Mouse (Mus musculus): ENCODE measurements at regions not wholly inside any gene's neighbourhood (a gene's known extent, or its start where the extent isn't known, plus 50 kb on each side); places are given as distances from the start of the nearest gene placed in this dataset.

- 66% methylated on average over 8 of the region's 8 CpGs for WGBS
- ATAC-seq, result peak; percentile 1; the same call in 1 of the 2 replicates
- H3K4me1 ChIP-seq (ENCODE audit: control insufficient read depth, insufficient read depth, low read length), result peaks cover 15% of the 10 kb centered on the region
- H3K4me2 ChIP-seq (ENCODE audit: low read depth, low read length), result no peak overlapping the region
- H3K27ac ChIP-seq (ENCODE audit: low read length), result no peak overlapping the region
- H3K9ac ChIP-seq (ENCODE audit: low read depth, low read length), result no peak overlapping the region
- no peaks in the 10 kb centered on the region for H3K9me3 ChIP-seq (ENCODE audit: control insufficient read depth, low read length)
- no peaks in the 10 kb centered on the region for H3K27me3 ChIP-seq (replicated peaks; ENCODE audit: control insufficient read depth, insufficient read depth, low read length)
- H3K4me3 ChIP-seq (ENCODE audit: low read length), result no peak overlapping the region
- H3K36me3 ChIP-seq (ENCODE audit: control insufficient read depth, insufficient read depth, low read length), result no peaks in the 10 kb centered on the region
These were observed 71.2 kb downstream of the Itgb2l start for GRCm38 (mm10) chr16:96372021-96372751.

GRCm38 (mm10) chr16:96371117-96371516 lies 72.3 kb downstream of the Itgb2l start:
- ATAC-seq, result peak; percentile 63
- Histone ChIP-seq H3K9me3 (ENCODE audit: control insufficient read depth, low read length) (no peaks in the 10 kb centered on the region), H3K4me3 (ENCODE audit: low read length) (no peak overlapping the region), H3K4me2 (ENCODE audit: low read depth, low read length) (no peak overlapping the region), H3K27me3 (replicated peaks; ENCODE audit: control insufficient read depth, insufficient read depth, low read length) (no peaks in the 10 kb centered on the region), H3K4me1 (ENCODE audit: control insufficient read depth, insufficient read depth, low read length) (peaks cover 15% of the 10 kb centered on the region), H3K36me3 (ENCODE audit: control insufficient read depth, insufficient read depth, low read length) (no peaks in the 10 kb centered on the region), H3K9ac (ENCODE audit: low read depth, low read length) (no peak overlapping the region), H3K27ac (ENCODE audit: low read length) (no peak overlapping the region)
- WGBS, result 72% methylated on average over 3 of the region's 3 CpGs

- peak; percentile 72 for ATAC-seq
- peak overlapping the region; percentile 26; the same call in 1 of the 2 replicates for H3K27ac ChIP-seq (ENCODE audit: low read length)
- no peaks in the 10 kb centered on the region for H3K36me3 ChIP-seq (ENCODE audit: control insufficient read depth, insufficient read depth, low read length)
- H3K27me3 ChIP-seq (replicated peaks; ENCODE audit: control insufficient read depth, insufficient read depth, low read length), result no peaks in the 10 kb centered on the region
- H3K4me3 ChIP-seq (ENCODE audit: low read length), result no peak overlapping the region
- peaks cover 15% of the 10 kb centered on the region for H3K4me1 ChIP-seq (ENCODE audit: control insufficient read depth, insufficient read depth, low read length)
- no peaks in the 10 kb centered on the region for H3K9me3 ChIP-seq (ENCODE audit: control insufficient read depth, low read length)
- no peak overlapping the region for H3K4me2 ChIP-seq (ENCODE audit: low read depth, low read length)
- H3K9ac ChIP-seq (ENCODE audit: low read depth, low read length), result no peak overlapping the region
- WGBS, result 55% methylated on average over 2 of the region's 2 CpGs
These were observed 73.2 kb downstream of the Itgb2l start for GRCm38 (mm10) chr16:96370213-96370612.

Data from intestine, embryonic 16.5 days (tissue).